Mouse (Mus musculus) E14TG2a.4 (cell line): ENCODE data around the gene Fgd6.

Experiments
- CTCF ChIP-seq: conservative IDR thresholded peaks from 2 replicates; pipeline ENCODE4 v1.5.1; 2014; ENCODE audit warnings: low read length
- NANOG ChIP-seq: IDR thresholded peaks from 2 replicates; pipeline ENCODE4 v1.6.1; 2014; ENCODE audit warnings: borderline replicate concordance, low read length, mixed read lengths

DNA sequence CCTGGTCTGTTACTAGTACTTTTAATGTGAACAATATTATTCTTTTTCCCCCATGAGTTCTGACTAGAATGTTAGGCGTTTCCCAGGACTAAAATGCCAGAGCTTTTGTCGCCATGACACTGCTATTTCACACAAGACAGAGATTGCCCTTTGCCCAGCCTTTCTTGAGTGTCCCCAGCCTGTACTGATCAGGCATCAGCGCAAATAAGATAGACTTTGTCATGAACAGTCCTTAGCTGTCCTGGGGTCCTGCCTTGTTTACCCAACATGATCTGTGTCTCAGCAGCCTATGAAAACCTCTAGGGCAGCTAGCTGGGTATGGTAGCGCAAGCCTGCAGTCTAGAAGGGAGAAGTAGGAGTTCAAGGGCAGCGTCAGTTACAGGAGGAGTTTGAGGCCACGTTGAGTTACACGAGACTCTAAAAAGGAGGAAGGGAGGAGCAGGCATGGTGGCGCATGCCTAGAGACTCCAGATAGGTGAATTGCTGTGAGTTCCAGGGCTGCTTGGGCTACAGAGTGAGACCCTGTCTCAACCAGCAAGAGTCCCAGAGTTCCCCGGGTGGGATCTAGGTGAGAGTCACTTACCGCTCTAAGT lies 103.2 kb downstream of the Fgd6 start:
- TF ChIP-seq CTCF (no peak), NANOG (no peak)
